Mouse (Mus musculus): Measurements from ENCODE around the gene Trmt11. TPM values are rescaled to one million over a fixed set of nuclear protein-coding genes. Genes with fewer than 3 reads are reported as not detected.
"Not testable (repeated sequence)": the region's sequence is repeated elsewhere in the genome, so short reads cannot be mapped to it uniquely, and the experiment has no call there.

Gene Trmt11
- 10 to 100 TPM in 1 of 2 experiments, 1 to 10 TPM in 1; 7.3 to 11.5 TPM for total RNA-seq (2021)
- long read RNA-seq, experiment 1, transcript Trmt11-201 (13 exons, 2,359 nt) = major isoform, 9 of 17 reads
- long read RNA-seq, experiment 1, partial matches to known transcripts = 6 of 17 reads
- long read RNA-seq, experiment 1, other reads (novel, unspliced or antisense) = 1 of 17 reads
- long read RNA-seq, experiment 2, transcript Trmt11-201 (13 exons, 2,359 nt) = major isoform, 6 of 12 reads
- long read RNA-seq, experiment 2, partial matches to known transcripts = 2 of 12 reads
- long read RNA-seq, experiment 2, other reads (novel, unspliced or antisense) = 3 of 12 reads

GRCm38 (mm10) chr10:30600542-30600966 is at the start of gene Trmt11:
TSS of gene Trmt11 (minus strand) at chr10:30600749.
- DNase-seq = peak; percentile 94

GRCm38 (mm10) chr10:30647681-30648080 is 47.1 kb upstream of the Trmt11 start:
- no peak for DNase-seq

GRCm38 (mm10) chr10:30638216-30638615 is 37.7 kb upstream of the Trmt11 start:
- DNase-seq = no peak

GRCm38 (mm10) chr10:30636474-30637154 is 36.1 kb upstream of the Trmt11 start:
- DNase-seq = not testable (repeated sequence)

GRCm38 (mm10) chr10:30632718-30633117 is 32.2 kb upstream of the Trmt11 start:
- no peak for DNase-seq

GRCm38 (mm10) chr10:30629977-30630376 is 29.4 kb upstream of the Trmt11 start:
- no peak for DNase-seq

GRCm38 (mm10) chr10:30629513-30629912 is 29.0 kb upstream of the Trmt11 start, which contains the start of gene Hint3:
TSS of gene Hint3 (minus strand) at chr10:30629632.
- no peak for DNase-seq

GRCm38 (mm10) chr10:30628444-30628843 is 27.9 kb upstream of the Trmt11 start:
- DNase-seq = not testable (repeated sequence)

- DNase-seq = no peak
Observed at GRCm38 (mm10) chr10:30627548-30627947, 27.0 kb upstream of the Trmt11 start.

- no peak for DNase-seq
Observed at GRCm38 (mm10) chr10:30624161-30625019, 23.8 kb upstream of the Trmt11 start.

- DNase-seq = no peak
Observed at GRCm38 (mm10) chr10:30622928-30623327, 22.4 kb upstream of the Trmt11 start.

GRCm38 (mm10) chr10:30618918-30619210 is 18.3 kb upstream of the Trmt11 start:
- DNase-seq = no peak

GRCm38 (mm10) chr10:30618091-30618917 is 17.8 kb upstream of the Trmt11 start:
- peak; percentile 99 for DNase-seq

- DNase-seq = no peak
Observed at GRCm38 (mm10) chr10:30613039-30613438, 12.5 kb upstream of the Trmt11 start.

- no peak for DNase-seq
Observed at GRCm38 (mm10) chr10:30609614-30610013, 9.1 kb upstream of the Trmt11 start.

- DNase-seq = no peak
Observed at GRCm38 (mm10) chr10:30608109-30608508, 7.6 kb upstream of the Trmt11 start.

- DNase-seq = no peak
Observed at GRCm38 (mm10) chr10:30600094-30600534, 435 bp downstream of the Trmt11 start.

GRCm38 (mm10) chr10:30587037-30587436 is 13.5 kb downstream of the Trmt11 start:
- no peak for DNase-seq

GRCm38 (mm10) chr10:30585691-30586090 is 14.9 kb downstream of the Trmt11 start:
- DNase-seq = no peak

- no peak for DNase-seq
Observed at GRCm38 (mm10) chr10:30577670-30578280, 22.8 kb downstream of the Trmt11 start.

GRCm38 (mm10) chr10:30566364-30566763 is 34.2 kb downstream of the Trmt11 start:
- no peak for DNase-seq

Data from adrenal gland, postnatal 10 days (tissue).